Mouse (Mus musculus) olfactory bulb, adult 2 months (tissue): ENCODE data around the gene Ufc1.

ENCODE experiments used
- CTCF ChIP-seq: fragments of 200-500 bp; IDR thresholded peaks from 2 replicates; pipeline ENCODE4 v1.5.1; 2012; ENCODE audit warnings: low read depth, mild to moderate bottlenecking, low read length, moderate library complexity; ENCODE audit not compliant: insufficient read depth
- POLR2A ChIP-seq: fragments of 200-500 bp; IDR thresholded peaks from 2 replicates; pipeline ENCODE4 v1.6.1; 2012; ENCODE audit warnings: mild to moderate bottlenecking, low read depth, low read length, moderate library complexity; ENCODE audit not compliant: insufficient read depth

DNA sequence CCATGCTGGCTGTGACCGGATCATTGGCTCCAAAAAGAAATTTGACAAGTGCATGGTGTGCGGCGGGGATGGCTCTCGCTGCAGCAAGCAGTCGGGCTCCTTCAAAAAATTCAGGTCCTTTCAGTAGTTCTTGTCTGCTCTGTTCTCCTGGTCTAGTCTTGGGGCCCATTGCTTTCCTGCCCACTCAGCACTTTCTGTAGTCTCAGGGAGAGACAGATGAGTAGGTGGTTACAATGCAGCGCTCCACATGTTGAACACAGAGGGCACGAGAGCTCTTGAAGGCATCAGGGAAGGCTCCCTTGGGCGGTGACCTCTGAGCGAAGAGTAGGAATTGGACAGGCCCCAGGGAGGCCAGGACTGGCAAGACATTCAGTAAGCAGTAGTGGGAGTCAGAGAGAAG, 37.0 kb downstream of the Ufc1 start:
- no peak for TF ChIP-seq CTCF
- TF ChIP-seq POLR2A, result no peak
